Mouse (Mus musculus) embryonic facial prominence, embryonic 12.5 days (tissue): ENCODE data around the gene Xrcc1. TPM values are rescaled to one million over a fixed set of nuclear protein-coding genes. Genes with fewer than 3 reads are reported as not detected.
"Not testable (repeated sequence)": the region's sequence is repeated elsewhere in the genome, so short reads cannot be mapped to it uniquely, and the experiment has no call there.

Experiments
- ATAC-seq: fragments of 200-750 bp; cut with Nextera tagmentation; 2 replicates; pipeline ENCODE4 v1.8.0; 2017; ENCODE audit not compliant: insufficient number of reproducible peaks, insufficient read depth, low FRiP score, low TSS enrichment
- H3K27ac ChIP-seq: fragments of 300-500 bp; sonication (generic); 2 replicates; pipeline ENCODE4 v1.5.1; 2016; ENCODE audit warnings: mild to moderate bottlenecking
- H3K27me3 ChIP-seq: fragments of 300-500 bp; sonication (generic); 2 replicates; pipeline ENCODE4 v1.6.1; 2016; ENCODE audit warnings: mild to moderate bottlenecking, moderate library complexity
- H3K36me3 ChIP-seq: fragments of 300-500 bp; sonication (generic); 2 replicates; pipeline ENCODE4 v1.6.1; 2016; ENCODE audit warnings: mild to moderate bottlenecking
- H3K4me1 ChIP-seq: fragments of 300-500 bp; sonication (generic); 2 replicates; pipeline ENCODE4 v1.6.1; 2016
- H3K4me2 ChIP-seq: fragments of 300-500 bp; sonication (generic); replicated peaks from 2 replicates; pipeline ENCODE4 v1.6.1; 2016; ENCODE audit warnings: mild to moderate bottlenecking, moderate library complexity
- H3K4me3 ChIP-seq: fragments of 300-500 bp; sonication (generic); 2 replicates; pipeline ENCODE4 v1.5.1; 2016; ENCODE audit warnings: mild to moderate bottlenecking
- H3K9ac ChIP-seq: fragments of 300-500 bp; sonication (generic); 2 replicates; pipeline ENCODE4 v1.6.1; 2016; ENCODE audit warnings: mild to moderate bottlenecking, moderate library complexity
- H3K9me3 ChIP-seq: fragments of 300-500 bp; sonication (generic); 2 replicates; pipeline ENCODE4 v1.6.1; 2016; ENCODE audit warnings: mild to moderate bottlenecking, moderate library complexity
- WGBS: fragments of 180-500 bp; shearing (Covaris S2); methylation state at CpG from one replicate; pipeline ENCODE4 v1.1.7; 2016; 5-methylcytosine and 5-hydroxymethylcytosine counted together
- polyA plus RNA-seq: library from polyadenylated mRNA; unstranded; fragments of >200 nt; fragmentation: Nextera tagmentation; extraction: Ambion mirVana; gene quantifications from 2 replicates; pipeline ENCODE4 v1.2.1, GENCODE M21; 2016

Gene Xrcc1
- polyA plus RNA-seq, 1 experiment from 2014 or later: 117 TPM

GRCm38 (mm10) chr7:24610144-24610878 lies 64.2 kb downstream of the Xrcc1 start, which contains the start of gene Phldb3:
Gene Phldb3 (plus strand): TSS chr7:24610763.
- Histone ChIP-seq H3K27me3 (peaks cover 47% of the 10 kb centered on the region), H3K4me2 (peak within 1 kb of the TSS; percentile 55), H3K4me1 (peaks cover 16% of the 10 kb centered on the region), H3K9ac (peak within 1 kb of the TSS; percentile 33; the same call in 1 of the 2 replicates), H3K4me3 (peak within 1 kb of the TSS; percentile 34), H3K36me3 (peaks cover 8% of the 10 kb centered on the region; the same call in 1 of the 2 replicates), H3K9me3 (no peaks in the 10 kb centered on the region), H3K27ac (0 out of 2 replicates have a peak within 1 kb of the TSS, but pooled peaks have one; percentile 6)
- ATAC-seq: no peak
- 3% methylated on average over 25 of the region's 27 CpGs for WGBS

- 1% methylated on average over 36 of the region's 36 CpGs for whole genome bisulfite sequencing
- peaks cover 47% of the 10 kb centered on the region for H3K27me3 ChIP-seq
- H3K27ac ChIP-seq: 0 out of 2 replicates have a peak overlapping the region, but pooled peaks have one; percentile 6
- H3K9me3 ChIP-seq: no peaks in the 10 kb centered on the region
- H3K4me1 ChIP-seq: peaks cover 16% of the 10 kb centered on the region
- peak overlapping the region; percentile 33; the same call in 1 of the 2 replicates for H3K9ac ChIP-seq
- H3K4me3 ChIP-seq: peak overlapping the region; percentile 34
- ATAC-seq: no peak; the same call in 1 of the 2 replicates
- H3K36me3 ChIP-seq: peaks cover 8% of the 10 kb centered on the region; the same call in 1 of the 2 replicates
- H3K4me2 ChIP-seq: peak overlapping the region; percentile 55
Observed at GRCm38 (mm10) chr7:24610879-24611494, 64.9 kb downstream of the Xrcc1 start.

- Histone ChIP-seq H3K4me3 (peak overlapping the region; percentile 34), H3K36me3 (peaks cover 8% of the 10 kb centered on the region; the same call in 1 of the 2 replicates), H3K4me2 (peak overlapping the region; percentile 55), H3K27me3 (peaks cover 47% of the 10 kb centered on the region), H3K27ac (no peak overlapping the region), H3K9me3 (no peaks in the 10 kb centered on the region), H3K9ac (no peak overlapping the region), H3K4me1 (peaks cover 16% of the 10 kb centered on the region)
- no peak for ATAC-seq
- WGBS: 10% methylated on average over 7 of the region's 7 CpGs
Observed at GRCm38 (mm10) chr7:24611709-24612108, 65.6 kb downstream of the Xrcc1 start.

DNA sequence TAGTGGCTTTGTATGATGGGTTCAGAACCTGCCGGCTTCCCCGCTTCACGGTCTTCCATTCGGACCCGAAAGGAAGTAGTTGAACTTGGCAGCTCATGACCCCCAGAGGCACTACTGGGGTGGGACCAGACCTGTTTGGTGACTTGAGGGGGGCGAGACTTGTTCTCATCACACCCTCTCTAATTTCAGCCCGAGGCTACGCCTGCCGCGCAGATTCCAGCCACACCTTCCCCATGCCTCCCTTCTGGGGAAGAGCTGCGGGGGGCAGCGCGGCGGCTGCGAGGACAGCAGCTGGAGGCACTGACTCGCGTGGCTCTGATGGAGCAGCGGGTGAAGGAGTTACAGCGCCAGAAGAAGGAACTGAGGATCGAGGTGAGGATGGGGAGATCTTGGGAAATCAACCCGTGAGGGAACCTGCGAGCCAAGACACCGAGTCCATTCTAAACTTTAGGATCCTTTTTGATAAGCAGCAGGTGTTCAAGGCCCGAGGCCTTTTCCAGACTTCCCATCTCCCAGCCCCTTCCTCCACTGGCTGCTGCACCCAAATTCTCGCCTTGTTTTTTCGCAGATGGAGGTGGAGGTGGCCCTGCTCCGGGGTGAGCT lies 66.3 kb downstream of the Xrcc1 start:
- ATAC-seq: no peak
- Histone ChIP-seq H3K9ac (no peak overlapping the region), H3K27me3 (peaks cover 47% of the 10 kb centered on the region)

GRCm38 (mm10) chr7:24614816-24615215 lies 68.7 kb downstream of the Xrcc1 start:
- 65% methylated on average over 13 of the region's 13 CpGs for WGBS
- Histone ChIP-seq H3K4me3 (no peak overlapping the region), H3K9me3 (no peaks in the 10 kb centered on the region), H3K9ac (no peak overlapping the region), H3K4me2 (no peak overlapping the region), H3K4me1 (peaks cover 16% of the 10 kb centered on the region), H3K27ac (no peak overlapping the region), H3K27me3 (peaks cover 40% of the 10 kb centered on the region), H3K36me3 (no peaks in the 10 kb centered on the region)
- no peak for ATAC-seq

More for the DNA sequence above, 66.3 kb downstream of the Xrcc1 start:
- 4% methylated on average over 27 of the region's 27 CpGs for WGBS
- Histone ChIP-seq H3K9me3 (no peaks in the 10 kb centered on the region), H3K4me1 (peaks cover 16% of the 10 kb centered on the region), H3K36me3 (peaks cover 8% of the 10 kb centered on the region; the same call in 1 of the 2 replicates), H3K27ac (no peak overlapping the region), H3K4me3 (0 out of 2 replicates have a peak overlapping the region, but pooled peaks have one; percentile 7), H3K4me2 (peak overlapping the region; percentile 39)

DNA sequence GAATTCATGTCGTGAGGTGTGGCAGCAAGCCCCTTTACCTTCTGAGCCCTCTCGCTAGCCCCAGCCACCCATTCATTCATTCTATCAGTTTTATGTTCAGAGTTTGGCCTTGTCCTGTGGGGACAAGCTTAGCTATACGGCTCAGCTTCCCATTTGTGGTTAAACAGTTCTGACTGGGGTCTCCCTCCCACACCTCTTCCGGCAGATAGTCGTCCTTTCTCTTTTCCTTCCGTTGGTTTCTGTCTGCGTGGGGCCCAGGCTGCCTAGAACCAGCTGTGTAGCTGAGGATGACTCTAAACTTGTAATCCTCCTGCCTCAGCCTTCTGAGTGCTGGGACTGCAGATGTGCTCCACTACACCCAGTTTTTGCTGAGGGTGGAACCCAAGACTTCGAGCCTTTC lies 71.7 kb downstream of the Xrcc1 start:
- no peak for ATAC-seq
- 80% methylated on average over 8 of the region's 8 CpGs for WGBS
- Histone ChIP-seq H3K4me1 (no peaks in the 10 kb centered on the region; the same call in 1 of the 2 replicates), H3K4me3 (no peak overlapping the region), H3K27me3 (peaks cover 14% of the 10 kb centered on the region), H3K9ac (no peak overlapping the region), H3K9me3 (no peaks in the 10 kb centered on the region), H3K27ac (no peak overlapping the region), H3K4me2 (no peak overlapping the region), H3K36me3 (no peaks in the 10 kb centered on the region)

- not testable (repeated sequence) for H3K4me1 ChIP-seq, H3K36me3 ChIP-seq, H3K9ac ChIP-seq, ATAC-seq, H3K27me3 ChIP-seq, H3K4me3 ChIP-seq, H3K9me3 ChIP-seq, H3K4me2 ChIP-seq, H3K27ac ChIP-seq
- 91% methylated on average over 8 of the region's 8 CpGs for WGBS
Observed at GRCm38 (mm10) chr7:24618374-24618773, 72.3 kb downstream of the Xrcc1 start.

DNA sequence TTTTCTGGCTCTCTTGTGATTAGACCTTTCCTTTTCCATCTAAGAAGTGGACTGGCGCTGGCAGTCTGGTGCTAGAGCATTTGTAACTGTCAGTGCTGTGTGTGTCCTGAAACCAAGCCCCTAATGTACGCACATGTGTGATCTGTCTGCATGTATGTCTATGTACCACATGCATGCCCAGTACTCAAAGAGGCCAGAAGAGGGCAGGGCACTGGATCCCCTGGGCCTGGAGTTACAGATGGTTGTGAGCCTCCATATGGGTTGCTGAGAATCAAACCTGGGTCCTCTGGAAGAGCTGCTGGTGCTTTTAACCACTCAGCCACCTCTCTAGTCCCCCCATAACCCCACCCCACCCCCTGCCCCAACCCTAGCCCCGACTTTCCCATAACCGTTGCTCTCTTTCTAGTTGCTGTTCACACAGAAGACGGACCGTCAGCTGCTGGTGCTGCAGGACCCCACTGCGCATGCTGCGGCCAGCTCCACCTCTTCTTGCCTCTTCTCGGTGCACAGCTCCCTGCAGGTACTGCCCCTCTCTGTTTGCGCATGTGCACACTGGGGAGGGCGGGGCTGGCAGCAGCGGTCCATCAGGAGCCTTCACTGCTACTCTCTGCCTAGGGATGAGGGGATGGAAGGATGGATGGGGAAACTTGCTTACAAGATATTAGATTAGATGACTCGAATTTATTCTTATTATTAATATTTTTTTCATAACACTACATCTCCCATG lies 73.7 kb downstream of the Xrcc1 start:
- H3K4me3 ChIP-seq: no peak overlapping the region
- no peak overlapping the region for H3K27ac ChIP-seq
- 45% methylated on average over 13 of the region's 13 CpGs for WGBS
- no peak for ATAC-seq
- peaks cover 5% of the 10 kb centered on the region; the same call in 1 of the 2 replicates for H3K27me3 ChIP-seq
- no peaks in the 10 kb centered on the region for H3K36me3 ChIP-seq
- no peak overlapping the region for H3K9ac ChIP-seq
- no peaks in the 10 kb centered on the region for H3K9me3 ChIP-seq
- H3K4me2 ChIP-seq: no peak overlapping the region
- H3K4me1 ChIP-seq: no peaks in the 10 kb centered on the region

GRCm38 (mm10) chr7:24621193-24621592 lies 75.1 kb downstream of the Xrcc1 start:
- Histone ChIP-seq H3K27me3 (peaks cover 5% of the 10 kb centered on the region; the same call in 1 of the 2 replicates), H3K4me1 (no peaks in the 10 kb centered on the region), H3K36me3 (no peaks in the 10 kb centered on the region), H3K9me3 (no peaks in the 10 kb centered on the region), H3K9ac (no peak overlapping the region), H3K4me3 (no peak overlapping the region), H3K4me2 (no peak overlapping the region), H3K27ac (no peak overlapping the region)
- WGBS: 85% methylated on average over 3 of the region's 3 CpGs
- ATAC-seq: no peak

- Histone ChIP-seq H3K36me3 (no peaks in the 10 kb centered on the region), H3K27ac (no peak overlapping the region), H3K4me1 (no peaks in the 10 kb centered on the region), H3K9ac (no peak overlapping the region), H3K4me2 (no peak overlapping the region), H3K4me3 (no peak overlapping the region), H3K9me3 (no peaks in the 10 kb centered on the region), H3K27me3 (peaks cover 5% of the 10 kb centered on the region; the same call in 1 of the 2 replicates)
- no peak for ATAC-seq
- WGBS: 80% methylated on average over 6 of the region's 6 CpGs
Observed at GRCm38 (mm10) chr7:24622967-24623366, 76.9 kb downstream of the Xrcc1 start.
